Comparison of ENCODE assay signal across 19 mouse cellular contexts in genomic region chr2:140653978-140654377, GRCm38 (mm10). TPM values are rescaled to one million over a fixed set of nuclear protein-coding genes. Genes with fewer than 3 reads are reported as not detected.
DNase-seq lines count a peak whose midpoint lies in the region; ATAC-seq lines count a peak whose summit lies in the region.
"Had no signal": no experiment of that assay in that cellular context is flagged by ENCODE, and none has a peak within 500 bp of the region (broad histone marks: within the 10 kb centered on the region; RNA-seq: fewer than 3 reads in every experiment).

No protein-coding gene starts in this region.

- no peak overlapping the region for H3K27ac ChIP-seq in hindbrain, embryonic 11.5 days (ENCODE audit: low read depth, low read length)
- H3K27ac ChIP-seq in hindbrain, embryonic 13.5 days, result no peak overlapping the region
- 0 out of 2 replicates have a peak overlapping the region, but pooled peaks have one; percentile 19 for H3K27ac ChIP-seq in embryonic facial prominence, embryonic 13.5 days
- no peak overlapping the region for H3K27ac ChIP-seq in forebrain, embryonic 13.5 days
- no peak overlapping the region for H3K27ac ChIP-seq in midbrain, embryonic 13.5 days
- H3K27ac ChIP-seq: gastrocnemius, adult 2 months; heart, embryonic 15.5 days; limb, embryonic 12.5 days had no signal

- no peaks in the 10 kb centered on the region for H3K36me3 ChIP-seq in hindbrain, embryonic 11.5 days (ENCODE audit: control insufficient read depth, insufficient read depth, low read length)
- peaks cover 3% of the 10 kb centered on the region; the same call in 1 of the 2 replicates for H3K36me3 ChIP-seq in hindbrain, embryonic 13.5 days
- peaks cover 11% of the 10 kb centered on the region for H3K36me3 ChIP-seq in embryonic facial prominence, embryonic 13.5 days
- peaks cover 8% of the 10 kb centered on the region; the same call in 1 of the 2 replicates for H3K36me3 ChIP-seq in forebrain, embryonic 13.5 days (ENCODE audit: poor library complexity, severe bottlenecking)
- H3K36me3 ChIP-seq in midbrain, embryonic 13.5 days, result peaks cover 6% of the 10 kb centered on the region
- H3K36me3 ChIP-seq: heart, embryonic 15.5 days had no signal

- no peak overlapping the region for H3K4me2 ChIP-seq in hindbrain, embryonic 11.5 days (replicated peaks; ENCODE audit: low read depth, low read length)
- H3K4me2 ChIP-seq in hindbrain, embryonic 13.5 days, result no peak overlapping the region
- no peak overlapping the region for H3K4me2 ChIP-seq in embryonic facial prominence, embryonic 13.5 days
- no peak overlapping the region for H3K4me2 ChIP-seq in forebrain, embryonic 13.5 days
- no peak overlapping the region for H3K4me2 ChIP-seq in midbrain, embryonic 13.5 days (replicated peaks)
- H3K4me2 ChIP-seq: heart, embryonic 15.5 days; limb, embryonic 12.5 days; liver, embryonic 11.5 days had no signal

- no peak overlapping the region for H3K9ac ChIP-seq in hindbrain, embryonic 11.5 days (ENCODE audit: low read depth, low read length)
- no peak overlapping the region for H3K9ac ChIP-seq in hindbrain, embryonic 13.5 days
- no peak overlapping the region for H3K9ac ChIP-seq in embryonic facial prominence, embryonic 13.5 days
- no peak overlapping the region for H3K9ac ChIP-seq in forebrain, embryonic 13.5 days
- H3K9ac ChIP-seq in midbrain, embryonic 13.5 days (replicated peaks), result no peak overlapping the region
- H3K9ac ChIP-seq: heart, embryonic 15.5 days; limb, embryonic 12.5 days; liver, postnatal 0 days had no signal

- DNase-seq in hindbrain, embryonic 11.5 days (ENCODE audit: low spot score), result no peak
- DNase-seq in heart, postnatal 25 days (ENCODE audit: low spot score), result no peak
- DNase-seq in adipocyte (ENCODE audit: low spot score), result no peak
- DNase-seq: adrenal gland, postnatal 14 days; cerebellum, adult 8-10 months; gastrocnemius, adult 2 months; kidney, adult 11 months; kidney, postnatal 4 days; liver, postnatal 0 days; thymus, adult 18-20 months; thymus, postnatal 36 days had no signal

- peak; percentile 67 for ATAC-seq in hindbrain, embryonic 11.5 days (ENCODE audit: low FRiP score)
- ATAC-seq in hindbrain, embryonic 13.5 days (ENCODE audit: low FRiP score), result no peak
- no peak for ATAC-seq in embryonic facial prominence, embryonic 13.5 days (ENCODE audit: insufficient number of reproducible peaks, insufficient read depth, low FRiP score, low TSS enrichment, low read depth)
- peak; percentile 59; the same call in 1 of the 2 replicates for ATAC-seq in forebrain, embryonic 13.5 days
- peak; percentile 76 for ATAC-seq in midbrain, embryonic 13.5 days
- ATAC-seq: liver, postnatal 0 days; lung, postnatal 0 days had no signal

- H3K4me3 ChIP-seq in hindbrain, embryonic 11.5 days (ENCODE audit: low read depth, low read length), result no peak overlapping the region
- H3K4me3 ChIP-seq in hindbrain, embryonic 13.5 days, result no peak overlapping the region
- H3K4me3 ChIP-seq in embryonic facial prominence, embryonic 13.5 days, result no peak overlapping the region
- H3K4me3 ChIP-seq in forebrain, embryonic 13.5 days, result no peak overlapping the region
- no peak overlapping the region for H3K4me3 ChIP-seq in midbrain, embryonic 13.5 days (replicated peaks)
- H3K4me3 ChIP-seq: gastrocnemius, adult 2 months; heart, embryonic 15.5 days; limb, embryonic 12.5 days had no signal

- H3K4me1 ChIP-seq in hindbrain, embryonic 11.5 days (replicated peaks; ENCODE audit: control insufficient read depth, insufficient read depth, low read length), result no peaks in the 10 kb centered on the region
- H3K4me1 ChIP-seq in hindbrain, embryonic 13.5 days (replicated peaks), result 0 out of 2 replicates have a peak, but pooled peaks cover 3% of the 10 kb centered on the region
- H3K4me1 ChIP-seq in embryonic facial prominence, embryonic 13.5 days, result peaks cover 4% of the 10 kb centered on the region; the same call in 1 of the 2 replicates
- peaks cover 19% of the 10 kb centered on the region for H3K4me1 ChIP-seq in forebrain, embryonic 13.5 days
- H3K4me1 ChIP-seq in midbrain, embryonic 13.5 days (replicated peaks), result peaks cover 21% of the 10 kb centered on the region
- H3K4me1 ChIP-seq: heart, embryonic 15.5 days had no signal

- no peaks in the 10 kb centered on the region for H3K27me3 ChIP-seq in hindbrain, embryonic 11.5 days (ENCODE audit: control insufficient read depth, insufficient read depth, low read length)
- no peaks in the 10 kb centered on the region for H3K27me3 ChIP-seq in hindbrain, embryonic 13.5 days
- no peaks in the 10 kb centered on the region for H3K27me3 ChIP-seq in embryonic facial prominence, embryonic 13.5 days
- H3K27me3 ChIP-seq in forebrain, embryonic 13.5 days, result no peaks in the 10 kb centered on the region
- peaks cover 5% of the 10 kb centered on the region; the same call in 1 of the 2 replicates for H3K27me3 ChIP-seq in midbrain, embryonic 13.5 days
- H3K27me3 ChIP-seq: heart, embryonic 15.5 days; limb, embryonic 12.5 days had no signal

- 40% methylated on average over 2 of the region's 2 CpGs for WGBS in hindbrain, embryonic 11.5 days
- WGBS in hindbrain, embryonic 13.5 days, result 33% methylated on average over 2 of the region's 2 CpGs
- WGBS in embryonic facial prominence, embryonic 13.5 days, result 40% methylated on average over 2 of the region's 2 CpGs
- WGBS in forebrain, embryonic 13.5 days, result 3% methylated on average over 2 of the region's 2 CpGs
- WGBS in midbrain, embryonic 13.5 days, result 16% methylated on average over 2 of the region's 2 CpGs

- intact Hi-C loops in heart, postnatal 25 days (cut with DNase I), result no loop called here

- no peaks in the 10 kb centered on the region for H3K9me3 ChIP-seq in hindbrain, embryonic 11.5 days (ENCODE audit: control insufficient read depth, low read length)
- H3K9me3 ChIP-seq in hindbrain, embryonic 13.5 days, result no peaks in the 10 kb centered on the region
- H3K9me3 ChIP-seq in embryonic facial prominence, embryonic 13.5 days, result no peaks in the 10 kb centered on the region
- no peaks in the 10 kb centered on the region for H3K9me3 ChIP-seq in forebrain, embryonic 13.5 days (replicated peaks)
- no peaks in the 10 kb centered on the region for H3K9me3 ChIP-seq in midbrain, embryonic 13.5 days
- H3K9me3 ChIP-seq: heart, embryonic 15.5 days; limb, embryonic 12.5 days had no signal

RNA-seq across cellular contexts. Expression of gene Flrt3, which starts 17.3 kb away (rescaled TPM):
- 37.5 and 43.4 TPM in 2 replicates for polyA plus RNA-seq in hindbrain, embryonic 11.5 days (2014; fragmentation: Nextera tagmentation; extraction: Ambion mirVana)
- 35.4 and 38.2 TPM in 2 replicates for polyA plus RNA-seq in hindbrain, embryonic 13.5 days (2015; fragmentation: Nextera tagmentation; extraction: Ambion mirVana)
- polyA plus RNA-seq in embryonic facial prominence, embryonic 13.5 days (2015; fragmentation: Nextera tagmentation; extraction: Ambion mirVana), result 76.2 and 82.9 TPM in 2 replicates
- 48.1 and 58.5 TPM in 2 replicates for polyA plus RNA-seq in forebrain, embryonic 13.5 days (2015; fragmentation: Nextera tagmentation; extraction: Ambion mirVana)
- polyA plus RNA-seq in midbrain, embryonic 13.5 days (2015; fragmentation: Nextera tagmentation; extraction: Ambion mirVana), result 61.5 and 62.3 TPM in 2 replicates
- under 1 TPM; 0.50 to 0.75 TPM for total RNA-seq in heart, postnatal 25 days (2021)

Comparison
In these comparisons a context has a peak if more than half of its experiments do, and no peak if none do; other contexts are left out.
1. ATAC-seq: peak in hindbrain, embryonic 11.5 days (single experiment), forebrain, embryonic 13.5 days (single experiment) and midbrain, embryonic 13.5 days (single experiment); none in hindbrain, embryonic 13.5 days (single experiment) and embryonic facial prominence, embryonic 13.5 days (single experiment).